Mouse (Mus musculus) spleen, adult 2 months (tissue): ENCODE data around the gene Eif2b2. TPM values are rescaled to one million over a fixed set of nuclear protein-coding genes. Genes with fewer than 3 reads are reported as not detected.

Experiments used
- DNase-seq, 2 experiments: peaks; one replicate each; pipeline versions ENCODE4 v3.0.0 to v3.0.0-alpha.2; 2012 to 2021; ENCODE audit warnings: low spot score in 2 of 2, low read depth in 1 of 2
- H3K27ac ChIP-seq: fragments of 200-500 bp; 2 replicates; pipeline ENCODE4 v1.5.1; 2012; ENCODE audit warnings: low read length, inconsistent platforms; ENCODE audit not compliant: insufficient read depth
- H3K27me3 ChIP-seq: fragments of 200-500 bp; 2 replicates; pipeline ENCODE4 v1.6.1; 2012; ENCODE audit warnings: mild to moderate bottlenecking, moderate library complexity, low read length, inconsistent platforms; ENCODE audit not compliant: control insufficient read depth, insufficient read depth
- H3K36me3 ChIP-seq: fragments of 200-500 bp; 2 replicates; pipeline ENCODE4 v1.6.1; 2012; ENCODE audit warnings: mild to moderate bottlenecking, low read length, inconsistent platforms; ENCODE audit not compliant: control insufficient read depth, insufficient read depth
- H3K4me1 ChIP-seq: fragments of 200-500 bp; 2 replicates; pipeline ENCODE4 v1.6.1; 2011; ENCODE audit warnings: inconsistent platforms; ENCODE audit not compliant: control insufficient read depth, insufficient read depth, insufficient read length
- H3K4me3 ChIP-seq: fragments of 200-500 bp; 2 replicates; pipeline ENCODE4 v1.5.1; 2011; ENCODE audit warnings: mild to moderate bottlenecking, inconsistent platforms; ENCODE audit not compliant: insufficient read depth, insufficient read length; ENCODE audit errors: extremely low read depth
- CTCF ChIP-seq: fragments of 200-500 bp; IDR thresholded peaks from 2 replicates; pipeline ENCODE4 v1.5.1; 2011; ENCODE audit warnings: mild to moderate bottlenecking, inconsistent platforms; ENCODE audit not compliant: insufficient read depth, insufficient read length, insufficient replicate concordance; ENCODE audit errors: extremely low read depth
- POLR2A ChIP-seq: fragments of 200-500 bp; IDR thresholded peaks from 2 replicates; pipeline ENCODE4 v1.6.1; 2011; ENCODE audit warnings: low read depth, low read length, inconsistent platforms
- WGBS: fragments of 180-500 bp; shearing (Covaris S2); methylation state at CpG from one replicate; pipeline ENCODE4 v1.1.7; 2018; 5-methylcytosine and 5-hydroxymethylcytosine counted together
- polyA plus RNA-seq: library from polyadenylated mRNA; depleted of rRNA; stranded (reverse); fragments of >200 nt; gene quantifications from 2 replicates; pipeline ENCODE4 v1.2.3, GENCODE M21; 2012

Gene Eif2b2
- polyA plus RNA-seq, 1 experiment, result 90.6 TPM

DNA sequence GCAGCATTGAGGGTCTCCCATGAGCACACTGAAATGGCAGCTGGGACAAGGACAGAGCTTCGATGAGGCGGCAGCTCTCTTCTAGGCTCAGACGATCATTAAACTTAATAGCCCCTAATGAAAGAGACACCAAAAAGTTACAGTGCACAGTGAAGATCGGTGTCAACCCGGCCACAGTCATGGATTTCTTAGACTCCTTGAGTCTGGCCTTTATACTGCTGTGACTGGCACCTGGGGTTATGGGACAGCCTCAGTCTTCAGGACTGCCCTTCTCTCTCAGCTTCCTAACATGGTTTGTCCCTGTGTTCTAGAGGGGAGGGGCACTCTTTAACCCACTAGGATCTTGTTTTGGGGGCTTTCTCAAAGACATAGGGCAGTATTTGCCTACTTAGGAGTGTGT is 18.3 kb downstream of the Eif2b2 start:
- Histone ChIP-seq H3K4me3 (no peak overlapping the region), H3K36me3 (peaks cover 11% of the 10 kb centered on the region), H3K4me1 (no peaks in the 10 kb centered on the region), H3K27me3 (no peaks in the 10 kb centered on the region), H3K27ac (no peak overlapping the region)
- no peak for TF ChIP-seq POLR2A
- no peak for TF ChIP-seq CTCF
- DNase-seq, result no peak
- 95% methylated on average over 5 of the region's 5 CpGs for WGBS

- TF ChIP-seq POLR2A, result no peak
- TF ChIP-seq CTCF, result no peak
Observed at GRCm38 (mm10) chr12:85252083-85252482, 32.8 kb downstream of the Eif2b2 start.

GRCm38 (mm10) chr12:85256074-85256751 is 36.9 kb downstream of the Eif2b2 start:
- Histone ChIP-seq H3K36me3 (no peaks in the 10 kb centered on the region; the same call in 1 of the 2 replicates), H3K27ac (peak overlapping the region; percentile 65), H3K4me3 (no peak overlapping the region), H3K4me1 (peaks cover 13% of the 10 kb centered on the region; the same call in 1 of the 2 replicates), H3K27me3 (no peaks in the 10 kb centered on the region)
- no peak for DNase-seq
- 63% methylated on average over 7 of the region's 7 CpGs for WGBS
- no peak for TF ChIP-seq CTCF
- no peak for TF ChIP-seq POLR2A

More at GRCm38 (mm10) chr12:85252083-85252482, 32.8 kb downstream of the Eif2b2 start:
- no peaks in the 10 kb centered on the region for H3K27me3 ChIP-seq
- peaks cover 9% of the 10 kb centered on the region; the same call in 1 of the 2 replicates for H3K4me1 ChIP-seq
- 93% methylated on average over 3 of the region's 3 CpGs for WGBS
- DNase-seq, result no peak
- H3K27ac ChIP-seq, result no peak overlapping the region
- H3K36me3 ChIP-seq, result no peaks in the 10 kb centered on the region; the same call in 1 of the 2 replicates
- H3K4me3 ChIP-seq, result no peak overlapping the region

DNA sequence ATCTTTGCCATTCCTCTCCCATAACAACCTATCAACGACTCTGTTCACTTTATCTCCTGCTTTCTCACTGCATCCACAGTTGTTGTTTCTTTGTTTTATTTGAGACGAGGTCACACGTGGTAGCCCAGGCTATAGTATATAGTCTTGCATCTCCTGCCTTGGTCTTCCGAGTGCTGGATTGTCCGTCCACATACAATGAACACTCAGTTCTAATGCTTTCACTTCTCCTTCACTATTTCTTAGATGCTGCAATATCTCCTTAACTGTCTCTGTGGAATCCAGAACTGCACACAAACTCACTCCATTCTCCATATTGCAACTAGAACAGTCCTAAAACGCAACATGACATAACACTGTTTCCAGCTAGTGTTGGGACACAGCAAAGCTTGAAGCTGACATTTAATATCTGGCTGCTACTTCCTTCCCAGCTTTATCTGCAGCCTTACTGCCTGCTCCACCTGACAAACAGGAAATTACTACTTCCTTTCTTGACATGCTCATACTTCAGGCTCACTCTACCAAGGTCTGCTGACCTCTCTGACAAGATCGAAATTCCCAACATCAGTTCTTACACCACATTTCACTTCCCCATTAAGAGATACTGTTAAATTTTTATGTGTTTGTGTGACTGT is 37.8 kb downstream of the Eif2b2 start:
- 19% methylated on average over 7 of the region's 7 CpGs for WGBS
- H3K4me1 ChIP-seq, result peaks cover 13% of the 10 kb centered on the region; the same call in 1 of the 2 replicates
- H3K27ac ChIP-seq, result peak overlapping the region; percentile 74; the same call in 1 of the 2 replicates
- H3K27me3 ChIP-seq, result no peaks in the 10 kb centered on the region
- TF ChIP-seq CTCF, result no peak
- TF ChIP-seq POLR2A, result no peak
- H3K36me3 ChIP-seq, result no peaks in the 10 kb centered on the region; the same call in 1 of the 2 replicates
- peak; percentile 14 to 15 for DNase-seq
- no peak overlapping the region for H3K4me3 ChIP-seq

DNA sequence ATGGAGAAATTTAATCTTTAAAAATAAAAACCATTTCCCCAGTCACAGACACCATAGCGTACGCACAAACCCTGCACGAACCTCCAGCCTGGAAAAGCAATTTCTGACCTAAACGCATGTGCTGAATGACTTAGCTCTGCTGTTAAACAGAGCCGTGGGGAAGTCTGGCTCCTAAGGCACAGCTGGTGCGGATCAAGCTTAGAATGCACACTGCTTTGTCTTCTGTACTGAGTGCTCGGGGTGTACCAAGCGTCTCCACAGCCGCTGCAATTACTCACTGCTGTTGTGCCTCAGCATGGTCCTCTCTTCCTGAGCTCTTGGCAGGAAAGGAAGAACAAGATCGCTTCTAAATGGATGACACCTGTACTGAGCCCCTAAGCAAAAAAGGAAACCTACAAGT is 43.2 kb downstream of the Eif2b2 start:
- no peak overlapping the region for H3K27ac ChIP-seq
- WGBS, result 79% methylated on average over 10 of the region's 10 CpGs
- no peaks in the 10 kb centered on the region for H3K36me3 ChIP-seq
- no peak for TF ChIP-seq CTCF
- no peak for TF ChIP-seq POLR2A
- H3K4me1 ChIP-seq, result peaks cover 3% of the 10 kb centered on the region; the same call in 1 of the 2 replicates
- no peaks in the 10 kb centered on the region for H3K27me3 ChIP-seq
- no peak overlapping the region for H3K4me3 ChIP-seq
- no peak for DNase-seq

DNA sequence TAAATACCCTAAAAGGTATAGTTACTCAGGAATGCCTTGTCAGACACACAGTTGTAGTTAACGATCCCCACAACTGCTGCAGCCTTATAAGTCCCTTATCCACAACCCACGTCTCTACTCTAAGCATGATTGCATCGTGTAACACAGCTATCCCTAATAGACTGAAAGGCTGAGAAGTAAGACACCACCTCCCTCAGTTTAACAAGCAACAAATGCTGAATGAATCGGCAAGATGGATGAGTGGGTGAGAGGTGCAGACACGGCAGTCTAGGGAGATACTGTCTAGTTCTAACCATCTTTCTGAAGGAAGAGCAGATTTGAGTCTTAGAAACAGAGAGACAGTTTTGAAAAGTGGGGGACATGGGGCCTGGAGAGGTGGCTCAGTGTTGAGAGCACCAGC is 43.9 kb downstream of the Eif2b2 start:
- TF ChIP-seq CTCF, result no peak
- 84% methylated on average over 5 of the region's 5 CpGs for WGBS
- no peak overlapping the region for H3K4me3 ChIP-seq
- H3K27me3 ChIP-seq, result no peaks in the 10 kb centered on the region
- H3K36me3 ChIP-seq, result no peaks in the 10 kb centered on the region
- H3K27ac ChIP-seq, result no peak overlapping the region
- no peaks in the 10 kb centered on the region for H3K4me1 ChIP-seq
- no peak for DNase-seq

DNA sequence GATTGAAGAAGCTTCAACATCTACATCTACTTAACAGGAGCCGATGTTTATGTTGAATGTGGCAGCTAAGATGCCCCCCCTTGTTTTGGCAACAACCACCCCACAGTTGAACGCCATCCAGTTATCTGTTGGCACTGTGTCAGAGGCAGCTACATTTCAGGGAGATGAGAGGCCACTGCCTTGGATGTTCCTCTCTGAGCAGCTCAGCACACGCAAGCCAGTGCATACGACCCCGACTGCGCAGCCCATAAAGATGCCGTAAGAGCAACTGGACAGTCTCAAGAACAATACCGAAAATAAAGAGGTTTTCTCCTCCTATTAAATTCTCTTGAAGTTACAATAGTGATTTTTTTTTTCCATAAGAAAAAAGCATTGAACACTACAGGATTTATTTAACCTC is 45.2 kb downstream of the Eif2b2 start:
- no peak for TF ChIP-seq POLR2A
- TF ChIP-seq CTCF, result no peak
- no peaks in the 10 kb centered on the region for H3K27me3 ChIP-seq
- H3K4me1 ChIP-seq, result no peaks in the 10 kb centered on the region
- no peak overlapping the region for H3K27ac ChIP-seq
- no peaks in the 10 kb centered on the region for H3K36me3 ChIP-seq
- 90% methylated on average over 8 of the region's 8 CpGs for WGBS
- no peak overlapping the region for H3K4me3 ChIP-seq
- no peak for DNase-seq
